Mouse (Mus musculus): ENCODE measurements around the gene Nudt9. TPM values are rescaled to one million over a fixed set of nuclear protein-coding genes. Genes with fewer than 3 reads are reported as not detected.

Gene Nudt9
- total and polyA plus RNA-seq, 3 experiments = 58.5 to 83.8 (median 65.3) TPM

DNA sequence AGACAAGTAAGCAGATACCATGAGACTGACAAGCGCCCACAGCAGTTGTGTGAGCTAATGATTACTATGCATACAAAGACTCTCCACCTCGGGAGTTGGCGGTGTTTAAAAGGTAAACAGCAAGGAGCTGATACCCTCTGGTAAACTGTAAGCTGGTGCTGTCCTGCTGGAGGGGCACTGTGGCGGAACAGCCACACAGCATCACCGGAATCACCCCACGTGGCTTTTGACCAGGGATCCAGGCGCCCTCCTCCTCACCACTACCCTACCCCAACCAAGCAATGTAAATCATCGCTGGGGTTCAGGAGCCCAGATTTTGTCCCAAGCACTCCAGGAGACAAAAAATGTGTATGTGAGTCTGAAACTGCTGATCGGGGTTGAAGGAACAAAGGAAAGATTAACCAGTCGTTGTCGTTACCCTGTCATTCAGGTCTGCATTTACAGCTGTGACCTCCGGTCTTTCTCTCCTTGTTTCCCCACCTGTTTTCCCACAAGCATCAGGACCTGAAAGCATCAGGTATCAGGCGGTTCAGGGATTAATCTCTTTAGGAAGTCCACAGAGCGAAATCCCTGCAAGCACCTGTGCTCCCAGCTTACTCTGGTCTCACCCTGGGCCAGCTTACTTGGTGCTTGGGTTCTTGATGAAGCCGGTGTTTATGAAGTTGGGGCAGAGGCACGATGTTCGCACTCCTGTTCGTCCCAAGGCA is 43.4 kb upstream of the Nudt9 start:
- dilution Hi-C loops (cut with MboI; ENCODE audit: extremely low pct_ligation_motif_present, extremely low pct_unique_long_range_greater_than_20kb, low sequenced_read_pairs) = no loop called here
- H3K27me3 ChIP-seq (replicated peaks) = no peaks in the 10 kb centered on the region
- no peaks in the 10 kb centered on the region for H3K9me3 ChIP-seq (replicated peaks; ENCODE audit: low read length)
- in situ Hi-C loops (cut with MboI; ENCODE audit: low pct_ligation_motif_present, low pct_unique_long_range_greater_than_20kb, low sequenced_read_pairs) = no loop called here
- no peak overlapping the region for H3K9ac ChIP-seq (ENCODE audit: insufficient read depth, low read depth)
- no peak for DNase-seq (ENCODE audit: extremely low read depth)
- H3K4me3 ChIP-seq (replicated peaks in 1 of 3; ENCODE audit: low read depth in 2 of 3, low read length in 2 of 3, poor library complexity in 1 of 3) = no peak overlapping the region
- TF ChIP-seq POLR2AphosphoS2 (IDR thresholded peaks at IDR 0.05; ENCODE audit: low read depth, low read length) = no peak
- no peak for TF ChIP-seq MAZ (IDR thresholded peaks at IDR 0.05; ENCODE audit: low read depth, low read length)
- TF ChIP-seq MAFK (IDR thresholded peaks at IDR 0.05; ENCODE audit: insufficient replicate concordance, low read length) = no peak
- TF ChIP-seq ZMIZ1 (IDR thresholded peaks at IDR 0.05; ENCODE audit: low read depth, low read length) = no peak
- TF ChIP-seq CHD2 (IDR thresholded peaks at IDR 0.05; ENCODE audit: low read length) = no peak
- TF ChIP-seq BHLHE40 (IDR thresholded peaks at IDR 0.05; ENCODE audit: low read depth, low read length) = no peak
- TF ChIP-seq PAX5 (IDR thresholded peaks at IDR 0.05; ENCODE audit: low read length) = no peak
- TF ChIP-seq TCF12 (IDR thresholded peaks at IDR 0.05; ENCODE audit: low read depth, low read length) = no peak
- no peak for TF ChIP-seq KAT2A (IDR thresholded peaks at IDR 0.05; ENCODE audit: insufficient replicate concordance, low read length)
- TF ChIP-seq TBP (conservative IDR thresholded peaks at IDR 0.05; ENCODE audit: low read depth, low read length) = no peak
- TF ChIP-seq MXI1 (IDR thresholded peaks at IDR 0.05; ENCODE audit: low read depth, low read length) = no peak
- TF ChIP-seq MAX (IDR thresholded peaks at IDR 0.05; ENCODE audit: low read length) = no peak
- no peak for TF ChIP-seq NRF1 (IDR thresholded peaks at IDR 0.05; ENCODE audit: low read depth, low read length)
- no peak for TF ChIP-seq GABPA (IDR thresholded peaks at IDR 0.05; ENCODE audit: insufficient replicate concordance, low read depth, low read length)
- no peak for TF ChIP-seq ELF1 (IDR thresholded peaks at IDR 0.05; ENCODE audit: low read depth, low read length)
- H3K4me2 ChIP-seq (ENCODE audit: insufficient read depth, low read depth, poor library complexity, severe bottlenecking) = no peak overlapping the region
- no peaks in the 10 kb centered on the region for H3K79me2 ChIP-seq (replicated peaks; ENCODE audit: control insufficient read depth, extremely low read depth, insufficient read depth, poor library complexity, severe bottlenecking)
- no peaks in the 10 kb centered on the region for H3K4me1 ChIP-seq (ENCODE audit: control insufficient read depth in 1 of 2, insufficient read depth in 2 of 2)
- H3K27ac ChIP-seq (ENCODE audit: insufficient read depth, low read depth) = no peak overlapping the region
- H3K36me3 ChIP-seq (replicated peaks in 1 of 2; ENCODE audit: control insufficient read depth in 1 of 2, insufficient read depth in 1 of 2, low read length in 1 of 2) = peaks cover 10 to 45% of the 10 kb centered on the region in 2 experiments

DNA sequence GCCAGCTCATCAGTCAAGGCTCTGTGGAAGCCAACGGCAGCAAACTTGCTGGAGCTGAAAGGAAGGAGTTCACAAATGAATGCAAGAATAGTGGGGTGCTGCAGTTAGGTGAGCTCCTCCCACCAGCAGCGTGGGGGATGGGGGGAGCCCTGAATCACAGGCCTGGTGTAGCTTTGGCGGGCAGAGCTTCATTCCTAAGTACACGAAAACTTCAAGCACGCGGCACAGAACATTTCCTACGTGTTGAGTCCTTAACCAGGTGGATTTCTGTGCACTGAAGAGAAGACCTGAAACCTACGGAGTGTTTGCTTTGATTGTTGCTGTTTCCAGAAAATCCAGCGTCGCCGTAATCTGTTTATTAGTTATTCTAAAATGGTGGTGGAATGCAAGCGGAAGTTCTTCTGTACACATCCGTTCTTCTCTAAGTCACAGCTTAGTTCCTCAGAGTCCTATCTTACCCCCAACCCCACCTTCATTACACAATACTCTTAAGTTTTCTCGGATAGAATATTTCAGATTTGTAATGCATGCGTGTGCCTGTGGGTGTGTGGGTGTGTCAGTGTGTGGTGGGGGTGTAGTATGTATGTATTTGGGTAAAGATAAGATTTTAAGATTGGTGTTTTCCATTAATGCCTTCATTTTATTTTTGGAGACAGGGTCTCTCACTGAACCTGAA is 42.7 kb upstream of the Nudt9 start:
- no peak for DNase-seq (ENCODE audit: extremely low read depth)
- TF ChIP-seq EP300 (IDR thresholded peaks at IDR 0.05; ENCODE audit: low read length) (no peak), UBTF (IDR thresholded peaks at IDR 0.05; ENCODE audit: low read depth, low read length) (no peak)
- Histone ChIP-seq H3K9me3 (replicated peaks; ENCODE audit: low read length) (no peaks in the 10 kb centered on the region), H3K27ac (ENCODE audit: insufficient read depth, low read depth) (no peak overlapping the region), H3K79me2 (replicated peaks; ENCODE audit: control insufficient read depth, extremely low read depth, insufficient read depth, poor library complexity, severe bottlenecking) (no peaks in the 10 kb centered on the region), H3K4me3 (replicated peaks in 1 of 3; ENCODE audit: low read depth in 2 of 3, low read length in 2 of 3, poor library complexity in 1 of 3) (no peak overlapping the region), H3K4me2 (ENCODE audit: insufficient read depth, low read depth, poor library complexity, severe bottlenecking) (no peak overlapping the region), H3K27me3 (replicated peaks) (no peaks in the 10 kb centered on the region), H3K9ac (ENCODE audit: insufficient read depth, low read depth) (no peak overlapping the region), H3K36me3 (replicated peaks in 1 of 2; ENCODE audit: control insufficient read depth in 1 of 2, insufficient read depth in 1 of 2, low read length in 1 of 2) (peaks cover 10 to 52% of the 10 kb centered on the region in 2 experiments), H3K4me1 (ENCODE audit: control insufficient read depth in 1 of 2, insufficient read depth in 2 of 2) (no peaks in the 10 kb centered on the region)
- dilution Hi-C loops (cut with MboI; ENCODE audit: extremely low pct_ligation_motif_present, extremely low pct_unique_long_range_greater_than_20kb, low sequenced_read_pairs) (no loop called here), in situ Hi-C loops (cut with MboI; ENCODE audit: low pct_ligation_motif_present, low pct_unique_long_range_greater_than_20kb, low sequenced_read_pairs) (no loop called here)
